Mouse (Mus musculus) heart, postnatal 0 days (tissue): ENCODE data around the gene Slc9a3r1.

Source experiments
- CTCF ChIP-seq: IDR thresholded peaks from 2 replicates; pipeline ENCODE4 v1.5.1; 2016; ENCODE audit warnings: antibody characterized with exemption, control low read depth, low read depth
- EP300 ChIP-seq: IDR thresholded peaks from 2 replicates; pipeline ENCODE4 v1.6.1; 2016; ENCODE audit warnings: antibody characterized with exemption, low read depth

DNA sequence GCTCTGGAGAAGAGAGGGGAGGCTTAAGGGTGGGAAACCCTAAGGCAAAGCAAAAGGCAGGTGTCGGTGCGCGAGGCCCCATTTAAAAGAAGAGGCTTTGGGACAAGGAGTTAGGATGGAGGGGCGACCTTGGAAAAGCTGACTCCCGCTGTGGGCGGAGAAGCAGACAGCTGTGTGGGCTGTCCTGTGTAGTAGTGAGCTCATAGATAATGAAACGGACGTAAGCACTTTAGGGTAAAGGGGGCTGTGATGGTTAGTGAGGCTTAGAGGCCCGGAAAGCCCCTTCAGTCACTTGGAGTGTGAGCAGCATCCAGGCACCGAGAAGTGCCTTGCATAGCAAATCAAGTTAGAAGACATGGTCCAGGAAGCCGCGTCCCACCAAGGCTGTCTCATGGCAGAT lies 24.6 kb downstream of the Slc9a3r1 start, which contains the start of gene Nat9:
- TF ChIP-seq CTCF (no peak), EP300 (no peak)
